Mouse (Mus musculus): Measurements from ENCODE around the gene Rngtt. TPM values are rescaled to one million over a fixed set of nuclear protein-coding genes. Genes with fewer than 3 reads are reported as not detected.

Gene Rngtt
- 19.0 and 22.6 TPM in 2 replicates for polyA plus RNA-seq (2015; fragmentation: Nextera tagmentation; extraction: Ambion mirVana)

- peak within 1 kb of the TSS; percentile 85 for H3K4me3 ChIP-seq (replicated peaks; ENCODE audit: low read length)
- H3K9me3 ChIP-seq (replicated peaks; ENCODE audit: control insufficient read depth, low read length) = no peaks in the 10 kb centered on the region
- H3K4me2 ChIP-seq (ENCODE audit: low read depth, low read length) = peak within 1 kb of the TSS; percentile 89
- H3K27ac ChIP-seq (ENCODE audit: low read length) = peak within 1 kb of the TSS; percentile 27
- peak within 1 kb of the TSS; percentile 94 for H3K9ac ChIP-seq (ENCODE audit: low read length)
- H3K27me3 ChIP-seq (ENCODE audit: control insufficient read depth, insufficient read depth, low read length) = no peaks in the 10 kb centered on the region
- 2% methylated on average over 60 of the region's 60 CpGs for WGBS
- no peaks in the 10 kb centered on the region for H3K4me1 ChIP-seq (ENCODE audit: control insufficient read depth, insufficient read depth, low read length)
- no peaks in the 10 kb centered on the region for H3K36me3 ChIP-seq (ENCODE audit: control insufficient read depth, insufficient read depth, low read length)
- peak; percentile 98 for ATAC-seq (ENCODE audit: insufficient read depth, low FRiP score)
Measured at GRCm38 (mm10) chr4:33309764-33310757, at the start of gene Rngtt. Gene Rngtt, plus strand, starts transcription at chr4:33310311.

DNA sequence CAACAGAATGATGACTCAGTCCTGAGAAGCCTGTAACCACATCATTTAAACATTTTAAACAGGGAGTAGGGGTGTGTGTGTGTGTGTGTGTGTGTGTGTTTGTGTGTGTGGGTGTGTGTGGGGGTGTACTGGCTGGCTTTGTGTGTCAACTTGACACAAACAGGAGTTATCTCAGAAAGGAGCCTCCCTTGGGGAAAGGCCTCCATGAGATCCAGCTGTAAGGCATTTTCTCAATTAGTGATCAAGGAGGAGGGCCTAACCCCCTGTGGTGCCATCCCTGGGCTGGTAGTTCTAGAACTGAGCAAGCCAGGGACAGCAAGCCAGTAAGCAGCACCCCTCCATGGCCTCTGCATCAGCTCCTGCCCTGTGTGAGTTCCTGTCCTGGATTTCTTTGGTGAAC, 49.8 kb upstream of the Rngtt start:
- Histone ChIP-seq H3K4me1 (ENCODE audit: control insufficient read depth, insufficient read depth, low read length) (peaks cover 6% of the 10 kb centered on the region; the same call in 1 of the 2 replicates), H3K4me3 (replicated peaks; ENCODE audit: low read length) (no peak overlapping the region), H3K36me3 (ENCODE audit: control insufficient read depth, insufficient read depth, low read length) (no peaks in the 10 kb centered on the region), H3K27me3 (ENCODE audit: control insufficient read depth, insufficient read depth, low read length) (no peaks in the 10 kb centered on the region), H3K4me2 (ENCODE audit: low read depth, low read length) (no peak overlapping the region), H3K27ac (ENCODE audit: low read length) (no peak overlapping the region), H3K9ac (ENCODE audit: low read length) (no peak overlapping the region), H3K9me3 (replicated peaks; ENCODE audit: control insufficient read depth, low read length) (no peaks in the 10 kb centered on the region)
- ATAC-seq (ENCODE audit: insufficient read depth, low FRiP score) = no peak

- Histone ChIP-seq H3K36me3 (ENCODE audit: control insufficient read depth, insufficient read depth, low read length) (no peaks in the 10 kb centered on the region), H3K27ac (ENCODE audit: low read length) (peak overlapping the region; percentile 39), H3K9me3 (replicated peaks; ENCODE audit: control insufficient read depth, low read length) (no peaks in the 10 kb centered on the region), H3K9ac (ENCODE audit: low read length) (no peak overlapping the region), H3K4me2 (ENCODE audit: low read depth, low read length) (peak overlapping the region; percentile 20; the same call in 1 of the 2 replicates), H3K4me1 (ENCODE audit: control insufficient read depth, insufficient read depth, low read length) (peaks cover 6% of the 10 kb centered on the region; the same call in 1 of the 2 replicates), H3K4me3 (replicated peaks; ENCODE audit: low read length) (no peak overlapping the region), H3K27me3 (ENCODE audit: control insufficient read depth, insufficient read depth, low read length) (no peaks in the 10 kb centered on the region)
- 28% methylated on average over 7 of the region's 7 CpGs for WGBS
- ATAC-seq (ENCODE audit: insufficient read depth, low FRiP score) = peak; percentile 86
Measured at GRCm38 (mm10) chr4:33261311-33261753, 48.8 kb upstream of the Rngtt start.

DNA sequence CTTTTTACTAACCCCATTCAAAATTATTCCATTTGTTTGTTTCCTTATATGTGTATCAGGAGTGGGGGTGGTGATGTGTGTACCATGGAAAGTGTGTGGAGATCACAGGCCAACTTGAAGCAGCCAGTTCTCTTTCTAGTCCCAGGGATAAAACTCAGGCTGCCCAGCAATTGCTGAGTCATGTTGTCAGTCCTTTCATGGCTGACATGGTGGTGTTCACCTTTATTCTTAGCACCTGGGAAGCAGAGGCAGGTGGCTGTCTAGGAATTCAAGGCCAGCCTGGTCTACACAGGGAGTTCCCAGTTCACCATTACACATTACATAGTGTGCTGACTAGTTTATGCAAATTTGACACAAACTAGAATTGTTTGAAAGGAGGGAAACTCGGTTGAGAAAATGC, 47.2 kb upstream of the Rngtt start:
- Histone ChIP-seq H3K4me2 (ENCODE audit: low read depth, low read length) (no peak overlapping the region), H3K4me3 (replicated peaks; ENCODE audit: low read length) (no peak overlapping the region), H3K9ac (ENCODE audit: low read length) (no peak overlapping the region), H3K4me1 (ENCODE audit: control insufficient read depth, insufficient read depth, low read length) (peaks cover 6% of the 10 kb centered on the region; the same call in 1 of the 2 replicates), H3K27me3 (ENCODE audit: control insufficient read depth, insufficient read depth, low read length) (no peaks in the 10 kb centered on the region), H3K9me3 (replicated peaks; ENCODE audit: control insufficient read depth, low read length) (no peaks in the 10 kb centered on the region), H3K36me3 (ENCODE audit: control insufficient read depth, insufficient read depth, low read length) (no peaks in the 10 kb centered on the region), H3K27ac (ENCODE audit: low read length) (no peak overlapping the region)
- WGBS = 76% methylated on average over 1 of the region's 1 CpGs
- ATAC-seq (ENCODE audit: insufficient read depth, low FRiP score) = no peak

GRCm38 (mm10) chr4:33264979-33265726, 45.0 kb upstream of the Rngtt start:
- WGBS = 81% methylated on average over 11 of the region's 11 CpGs
- Histone ChIP-seq H3K9me3 (replicated peaks; ENCODE audit: control insufficient read depth, low read length) (no peaks in the 10 kb centered on the region), H3K27ac (ENCODE audit: low read length) (no peak overlapping the region)

GRCm38 (mm10) chr4:33270386-33271314, 39.5 kb upstream of the Rngtt start:
- Histone ChIP-seq H3K36me3 (ENCODE audit: control insufficient read depth, insufficient read depth, low read length) (no peaks in the 10 kb centered on the region), H3K9me3 (replicated peaks; ENCODE audit: control insufficient read depth, low read length) (no peaks in the 10 kb centered on the region), H3K4me2 (ENCODE audit: low read depth, low read length) (no peak overlapping the region), H3K4me1 (ENCODE audit: control insufficient read depth, insufficient read depth, low read length) (no peaks in the 10 kb centered on the region), H3K27ac (ENCODE audit: low read length) (no peak overlapping the region), H3K4me3 (replicated peaks; ENCODE audit: low read length) (no peak overlapping the region), H3K27me3 (ENCODE audit: control insufficient read depth, insufficient read depth, low read length) (no peaks in the 10 kb centered on the region), H3K9ac (ENCODE audit: low read length) (no peak overlapping the region)
- no peak for ATAC-seq (ENCODE audit: insufficient read depth, low FRiP score)
- 78% methylated on average over 11 of the region's 11 CpGs for WGBS

More at GRCm38 (mm10) chr4:33264979-33265726, 45.0 kb upstream of the Rngtt start:
- Histone ChIP-seq H3K9ac (ENCODE audit: low read length) (no peak overlapping the region), H3K27me3 (ENCODE audit: control insufficient read depth, insufficient read depth, low read length) (no peaks in the 10 kb centered on the region), H3K4me3 (replicated peaks; ENCODE audit: low read length) (no peak overlapping the region), H3K4me2 (ENCODE audit: low read depth, low read length) (no peak overlapping the region), H3K4me1 (ENCODE audit: control insufficient read depth, insufficient read depth, low read length) (peaks cover 6% of the 10 kb centered on the region; the same call in 1 of the 2 replicates), H3K36me3 (ENCODE audit: control insufficient read depth, insufficient read depth, low read length) (no peaks in the 10 kb centered on the region)
- ATAC-seq (ENCODE audit: insufficient read depth, low FRiP score) = no peak

GRCm38 (mm10) chr4:33273437-33273836, 36.7 kb upstream of the Rngtt start:
- Histone ChIP-seq H3K4me1 (ENCODE audit: control insufficient read depth, insufficient read depth, low read length) (no peaks in the 10 kb centered on the region), H3K9me3 (replicated peaks; ENCODE audit: control insufficient read depth, low read length) (no peaks in the 10 kb centered on the region), H3K9ac (ENCODE audit: low read length) (no peak overlapping the region), H3K27ac (ENCODE audit: low read length) (no peak overlapping the region), H3K36me3 (ENCODE audit: control insufficient read depth, insufficient read depth, low read length) (no peaks in the 10 kb centered on the region), H3K27me3 (ENCODE audit: control insufficient read depth, insufficient read depth, low read length) (no peaks in the 10 kb centered on the region), H3K4me3 (replicated peaks; ENCODE audit: low read length) (no peak overlapping the region), H3K4me2 (ENCODE audit: low read depth, low read length) (no peak overlapping the region)
- WGBS = 39% methylated on average over 3 of the region's 3 CpGs
- no peak for ATAC-seq (ENCODE audit: insufficient read depth, low FRiP score)

DNA sequence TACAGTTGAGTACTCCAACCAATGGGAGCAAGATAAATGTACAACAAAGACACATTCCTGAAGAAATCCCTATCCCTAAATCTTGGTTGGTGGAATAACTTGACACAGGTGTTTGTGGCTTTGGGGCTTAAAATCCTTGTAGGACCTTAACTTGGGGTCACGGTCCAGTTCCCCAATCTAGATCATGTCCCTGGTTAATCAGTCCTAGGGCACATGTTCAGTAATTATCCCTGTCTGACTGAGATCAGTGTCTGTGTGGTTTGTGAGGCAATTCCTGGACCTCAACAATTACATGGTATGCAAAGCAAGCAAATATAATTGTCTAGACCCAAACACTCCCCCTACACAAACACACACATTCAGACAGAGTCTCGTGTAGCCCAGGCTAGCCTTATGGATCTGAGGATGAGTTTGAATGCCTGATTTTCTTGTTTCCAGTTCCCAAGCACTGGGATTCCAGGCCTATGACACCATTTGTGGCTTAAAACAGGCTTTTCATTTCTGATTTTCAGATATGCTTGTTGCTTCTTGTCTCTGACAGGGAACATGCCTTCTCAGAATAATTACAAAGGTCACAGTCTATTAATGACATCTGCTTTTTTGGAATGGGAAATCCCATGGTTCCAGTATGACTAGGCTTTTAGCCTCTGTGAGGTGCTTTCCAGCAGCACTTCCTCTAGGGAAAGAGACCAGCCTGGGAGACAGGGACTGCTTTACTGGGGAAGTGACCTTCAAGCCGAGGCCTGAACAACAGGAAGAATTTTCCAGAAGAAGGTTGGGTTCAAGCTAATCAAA, 28.0 kb upstream of the Rngtt start:
- Histone ChIP-seq H3K4me3 (replicated peaks; ENCODE audit: low read length) (no peak overlapping the region), H3K27ac (ENCODE audit: low read length) (no peak overlapping the region), H3K4me1 (ENCODE audit: control insufficient read depth, insufficient read depth, low read length) (no peaks in the 10 kb centered on the region), H3K4me2 (ENCODE audit: low read depth, low read length) (no peak overlapping the region), H3K36me3 (ENCODE audit: control insufficient read depth, insufficient read depth, low read length) (no peaks in the 10 kb centered on the region), H3K9ac (ENCODE audit: low read length) (no peak overlapping the region), H3K9me3 (replicated peaks; ENCODE audit: control insufficient read depth, low read length) (no peaks in the 10 kb centered on the region), H3K27me3 (ENCODE audit: control insufficient read depth, insufficient read depth, low read length) (no peaks in the 10 kb centered on the region)
- WGBS = 73% methylated on average over 3 of the region's 3 CpGs
- no peak for ATAC-seq (ENCODE audit: insufficient read depth, low FRiP score)

Data from stomach, embryonic 16.5 days (tissue).